Mouse (Mus musculus): ENCODE measurements at regions not wholly inside any gene's neighbourhood (a gene's known extent, or its start where the extent isn't known, plus 50 kb on each side); places are given as distances from the start of the nearest gene placed in this dataset.

- DNase-seq (ENCODE audit: low spot score), result no peak
These were observed 164.5 kb downstream of the Gm765 start for GRCm38 (mm10) chr6:98178005-98178404.

- no peak for DNase-seq (ENCODE audit: low spot score)
These were observed 193.3 kb downstream of the Gm765 start for GRCm38 (mm10) chr6:98149043-98149813.

- no peak for DNase-seq (ENCODE audit: low spot score)
These were observed 194.7 kb downstream of the Gm765 start for GRCm38 (mm10) chr6:98147855-98148254.

GRCm38 (mm10) chr6:98132931-98133330 lies 209.6 kb downstream of the Gm765 start:
- no peak for DNase-seq (ENCODE audit: low spot score)

GRCm38 (mm10) chr6:98125434-98125833 lies 217.1 kb downstream of the Gm765 start:
- DNase-seq (ENCODE audit: low spot score), result no peak

GRCm38 (mm10) chr6:98118355-98119150 lies 224.0 kb downstream of the Gm765 start:
- DNase-seq (ENCODE audit: low spot score), result no peak

- no peak for DNase-seq (ENCODE audit: low spot score)
These were observed 228.0 kb downstream of the Gm765 start for GRCm38 (mm10) chr6:98114327-98115134.

GRCm38 (mm10) chr6:98113708-98114107 lies 228.8 kb downstream of the Gm765 start:
- DNase-seq (ENCODE audit: low spot score), result no peak

- no peak for DNase-seq (ENCODE audit: low spot score)
These were observed 229.9 kb downstream of the Gm765 start for GRCm38 (mm10) chr6:98112495-98113115.

- no peak for DNase-seq (ENCODE audit: low spot score)
These were observed 235.4 kb downstream of the Gm765 start for GRCm38 (mm10) chr6:98107123-98107522.

GRCm38 (mm10) chr6:98105280-98106090 lies 237.1 kb downstream of the Gm765 start:
- DNase-seq (ENCODE audit: low spot score), result peak; percentile 49

- DNase-seq (ENCODE audit: low spot score), result no peak
These were observed 238.1 kb downstream of the Gm765 start for GRCm38 (mm10) chr6:98104432-98104831.

GRCm38 (mm10) chr6:98101023-98101422 lies 241.5 kb downstream of the Gm765 start:
- no peak for DNase-seq (ENCODE audit: low spot score)

- DNase-seq (ENCODE audit: low spot score), result no peak
These were observed 243.4 kb downstream of the Gm765 start for GRCm38 (mm10) chr6:98099126-98099525.

GRCm38 (mm10) chr6:98095243-98095642 lies 247.3 kb downstream of the Gm765 start:
- DNase-seq (ENCODE audit: low spot score), result no peak

GRCm38 (mm10) chr6:98089185-98089584 lies 253.4 kb downstream of the Gm765 start:
- DNase-seq (ENCODE audit: low spot score), result no peak

- no peak for DNase-seq (ENCODE audit: low spot score)
These were observed 262.5 kb downstream of the Gm765 start for GRCm38 (mm10) chr6:98080076-98080475.
